Mouse (Mus musculus) neural tube, embryonic 11.5 days (tissue): Measurements from ENCODE around the gene Sash3. TPM values are rescaled to one million over a fixed set of nuclear protein-coding genes. Genes with fewer than 3 reads are reported as not detected.

ENCODE experiments used
- ATAC-seq: fragments of 200-750 bp; cut with Nextera tagmentation; 2 replicates; pipeline ENCODE4 v1.8.0; 2017; ENCODE audit warnings: moderate number of reproducible peaks, mild to moderate bottlenecking, moderate TSS enrichment, moderate library complexity; ENCODE audit not compliant: insufficient read depth, low FRiP score, low TSS enrichment
- DNase-seq: peaks from one replicate; pipeline ENCODE4 v3.0.0-alpha.2; 2015; ENCODE audit warnings: low spot score
- H3K27ac ChIP-seq: fragments of 300-500 bp; sonication (generic); 2 replicates; pipeline ENCODE4 v1.5.1; 2014; ENCODE audit warnings: low read depth, mild to moderate bottlenecking, low read length
- H3K27me3 ChIP-seq: fragments of 300-500 bp; sonication (generic); 2 replicates; pipeline ENCODE4 v1.6.1; 2014; ENCODE audit warnings: mild to moderate bottlenecking, low read length, mixed read lengths; ENCODE audit not compliant: control insufficient read depth, insufficient read depth
- H3K36me3 ChIP-seq: fragments of 300-500 bp; sonication (generic); 2 replicates; pipeline ENCODE4 v1.6.1; 2014; ENCODE audit warnings: mild to moderate bottlenecking, low read length, moderate library complexity, mixed read lengths; ENCODE audit not compliant: control insufficient read depth, insufficient read depth
- H3K4me1 ChIP-seq: fragments of 300-500 bp; sonication (generic); 2 replicates; pipeline ENCODE4 v1.6.1; 2014; ENCODE audit warnings: low read length, mixed read lengths; ENCODE audit not compliant: control insufficient read depth, insufficient read depth
- H3K4me2 ChIP-seq: fragments of 300-500 bp; sonication (generic); 2 replicates; pipeline ENCODE4 v1.6.1; 2014; ENCODE audit warnings: low read depth, mild to moderate bottlenecking, moderate library complexity
- H3K4me3 ChIP-seq: fragments of 300-500 bp; sonication (generic); 2 replicates; pipeline ENCODE4 v1.5.1; 2014; ENCODE audit warnings: low read depth, low read length
- H3K9ac ChIP-seq: fragments of 300-500 bp; sonication (generic); 2 replicates; pipeline ENCODE4 v1.6.1; 2014; ENCODE audit warnings: mild to moderate bottlenecking, low read length
- H3K9me3 ChIP-seq: fragments of 300-500 bp; sonication (generic); 2 replicates; pipeline ENCODE4 v1.6.1; 2016; ENCODE audit warnings: low read length; ENCODE audit not compliant: control insufficient read depth
- WGBS: fragments of 180-500 bp; shearing (Covaris S2); extraction: QIAGEN DNeasy Blood & Tissue Kit; methylation state at CpG from one replicate; pipeline ENCODE4 v1.1.7; 2014; 5-methylcytosine and 5-hydroxymethylcytosine counted together
- polyA plus RNA-seq: library from polyadenylated mRNA; unstranded; fragments of >200 nt; fragmentation: Nextera tagmentation; extraction: Ambion mirVana; gene quantifications from 2 replicates; pipeline ENCODE4 v1.2.1, GENCODE M21; 2014

Gene Sash3
- 1.2 and 2.0 TPM in 2 replicates for polyA plus RNA-seq

DNA sequence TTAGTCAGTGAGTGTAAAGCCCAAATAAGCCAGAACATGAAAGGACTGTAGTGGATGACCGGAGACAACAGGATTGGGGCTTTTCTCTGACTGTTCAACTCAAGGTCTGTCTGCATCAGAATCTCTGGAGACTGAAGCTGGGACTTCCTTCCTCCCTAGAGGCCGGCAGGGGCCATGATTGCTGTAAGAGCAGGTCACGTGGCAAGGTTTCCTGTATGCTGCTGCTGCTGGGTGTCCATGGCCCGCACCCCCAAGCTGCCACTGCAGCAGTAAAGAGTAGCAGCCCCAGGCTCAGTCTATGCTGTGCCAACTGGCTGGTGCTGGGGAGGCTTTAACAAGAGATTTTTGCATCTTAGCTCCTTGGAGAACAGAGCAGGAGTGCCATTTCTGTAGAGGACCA is at the start of gene Sash3:
TSS of gene Sash3 (plus strand) at position 175 of the 400 bp plus-strand sequence.
- 92% methylated on average over 4 of the region's 4 CpGs for WGBS
- H3K4me2 ChIP-seq: no peak within 1 kb of the TSS
- no peaks in the 10 kb centered on the region for H3K27me3 ChIP-seq
- H3K27ac ChIP-seq: no peak within 1 kb of the TSS
- no peak within 1 kb of the TSS for H3K9ac ChIP-seq
- ATAC-seq (no peak), DNase-seq (no peak)
- no peak within 1 kb of the TSS for H3K4me3 ChIP-seq
- H3K4me1 ChIP-seq: no peaks in the 10 kb centered on the region
- no peaks in the 10 kb centered on the region for H3K36me3 ChIP-seq
- no peaks in the 10 kb centered on the region for H3K9me3 ChIP-seq

GRCm38 (mm10) chrX:48096580-48096979 is 49.7 kb upstream of the Sash3 start:
- Histone ChIP-seq H3K9me3 (no peaks in the 10 kb centered on the region), H3K27me3 (no peaks in the 10 kb centered on the region), H3K4me1 (no peaks in the 10 kb centered on the region), H3K27ac (no peak overlapping the region), H3K9ac (no peak overlapping the region), H3K4me2 (no peak overlapping the region), H3K4me3 (no peak overlapping the region), H3K36me3 (no peaks in the 10 kb centered on the region)
- ATAC-seq: no peak
- WGBS: 45% methylated on average over 8 of the region's 8 CpGs
- no peak for DNase-seq

DNA sequence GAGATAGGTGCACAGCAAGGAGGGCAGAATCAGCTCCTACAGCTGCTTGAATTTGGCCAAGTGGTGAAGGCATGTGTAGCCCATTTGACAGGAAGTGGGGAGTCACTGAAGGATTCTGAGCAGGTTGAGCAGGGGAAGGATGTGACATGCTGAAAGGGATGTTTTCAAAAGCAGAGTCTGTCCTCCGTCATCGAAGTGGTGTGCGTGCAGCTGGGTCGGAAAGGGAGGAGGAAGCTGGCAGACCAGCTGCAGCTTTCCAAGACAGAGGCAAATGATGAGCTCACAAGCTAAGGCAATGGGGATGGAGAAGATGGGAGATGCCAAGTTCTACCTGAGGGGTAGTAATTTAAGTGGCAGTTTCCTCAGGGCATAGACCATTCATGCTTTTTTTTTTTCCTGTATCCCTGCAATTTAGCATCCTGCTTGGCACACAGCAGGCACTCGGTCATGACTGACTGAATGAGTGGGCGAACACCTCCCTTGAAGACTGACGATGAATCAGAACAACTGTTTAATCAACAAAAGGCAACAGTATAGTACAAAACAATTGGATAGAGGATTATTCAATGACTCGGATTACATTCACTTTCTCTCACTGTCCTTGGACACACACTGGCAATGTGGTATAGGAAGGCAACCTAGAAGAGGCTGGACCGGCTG is 47.6 kb upstream of the Sash3 start:
- no peak overlapping the region for H3K9ac ChIP-seq
- H3K27me3 ChIP-seq: no peaks in the 10 kb centered on the region
- H3K27ac ChIP-seq: no peak overlapping the region
- DNase-seq (no peak), ATAC-seq (no peak)
- H3K9me3 ChIP-seq: no peaks in the 10 kb centered on the region
- no peak overlapping the region for H3K4me3 ChIP-seq
- 80% methylated on average over 9 of the region's 9 CpGs for WGBS
- no peaks in the 10 kb centered on the region for H3K36me3 ChIP-seq
- no peak overlapping the region for H3K4me2 ChIP-seq
- H3K4me1 ChIP-seq: no peaks in the 10 kb centered on the region

GRCm38 (mm10) chrX:48099871-48100270 is 46.4 kb upstream of the Sash3 start:
- no peaks in the 10 kb centered on the region for H3K36me3 ChIP-seq
- DNase-seq (no peak), ATAC-seq (no peak)
- 56% methylated on average over 1 of the region's 1 CpGs for WGBS
- no peak overlapping the region for H3K4me2 ChIP-seq
- H3K27ac ChIP-seq: no peak overlapping the region
- no peaks in the 10 kb centered on the region for H3K27me3 ChIP-seq
- H3K4me1 ChIP-seq: no peaks in the 10 kb centered on the region
- no peak overlapping the region for H3K9ac ChIP-seq
- no peaks in the 10 kb centered on the region for H3K9me3 ChIP-seq
- no peak overlapping the region for H3K4me3 ChIP-seq

GRCm38 (mm10) chrX:48103256-48103655 is 43.0 kb upstream of the Sash3 start:
- no peak overlapping the region for H3K4me2 ChIP-seq
- H3K36me3 ChIP-seq: no peaks in the 10 kb centered on the region
- no peaks in the 10 kb centered on the region for H3K4me1 ChIP-seq
- 85% methylated on average over 3 of the region's 3 CpGs for WGBS
- no peaks in the 10 kb centered on the region for H3K27me3 ChIP-seq
- ATAC-seq: no peak
- no peak overlapping the region for H3K27ac ChIP-seq
- no peaks in the 10 kb centered on the region for H3K9me3 ChIP-seq
- H3K9ac ChIP-seq: no peak overlapping the region
- no peak overlapping the region for H3K4me3 ChIP-seq
- no peak for DNase-seq

DNA sequence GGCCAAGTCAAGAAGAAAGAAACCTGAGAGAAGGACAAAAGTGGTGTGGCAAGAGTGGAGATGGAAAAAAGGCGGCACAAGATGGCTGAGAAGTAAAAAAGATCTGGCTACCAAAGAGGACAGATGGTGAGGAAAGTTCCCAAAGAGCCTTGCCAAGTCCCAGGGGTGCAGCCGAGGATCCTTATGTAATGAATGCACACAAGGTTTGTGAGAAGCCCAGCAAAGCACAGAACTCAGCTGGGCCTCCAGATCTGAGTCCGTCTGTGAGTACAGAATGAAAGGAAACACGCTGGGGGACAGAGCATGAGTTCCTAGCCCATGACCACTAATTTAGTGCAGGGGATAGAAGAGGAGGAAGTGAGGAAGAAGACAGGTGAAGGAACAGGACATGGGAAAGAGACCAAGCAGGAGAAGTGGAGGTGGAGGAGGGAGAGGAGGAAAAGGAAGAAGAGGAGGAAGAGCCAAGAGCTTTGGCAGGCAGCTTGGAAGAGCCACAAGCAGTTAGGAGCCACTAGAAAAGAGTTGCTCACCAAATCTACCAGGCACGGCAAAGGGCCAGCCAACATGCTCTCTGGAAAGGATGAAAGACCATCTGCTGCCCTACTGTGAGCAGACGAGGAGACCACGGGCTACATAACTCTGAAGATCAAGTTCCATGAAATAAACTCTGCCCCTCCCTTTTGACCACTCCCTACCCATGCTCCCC is 41.3 kb upstream of the Sash3 start:
- Histone ChIP-seq H3K4me1 (no peaks in the 10 kb centered on the region), H3K27me3 (no peaks in the 10 kb centered on the region), H3K36me3 (no peaks in the 10 kb centered on the region), H3K4me3 (no peak overlapping the region), H3K9ac (no peak overlapping the region), H3K9me3 (no peaks in the 10 kb centered on the region), H3K4me2 (no peak overlapping the region), H3K27ac (no peak overlapping the region)
- WGBS: 75% methylated on average over 7 of the region's 7 CpGs
- ATAC-seq (no peak), DNase-seq (no peak)

DNA sequence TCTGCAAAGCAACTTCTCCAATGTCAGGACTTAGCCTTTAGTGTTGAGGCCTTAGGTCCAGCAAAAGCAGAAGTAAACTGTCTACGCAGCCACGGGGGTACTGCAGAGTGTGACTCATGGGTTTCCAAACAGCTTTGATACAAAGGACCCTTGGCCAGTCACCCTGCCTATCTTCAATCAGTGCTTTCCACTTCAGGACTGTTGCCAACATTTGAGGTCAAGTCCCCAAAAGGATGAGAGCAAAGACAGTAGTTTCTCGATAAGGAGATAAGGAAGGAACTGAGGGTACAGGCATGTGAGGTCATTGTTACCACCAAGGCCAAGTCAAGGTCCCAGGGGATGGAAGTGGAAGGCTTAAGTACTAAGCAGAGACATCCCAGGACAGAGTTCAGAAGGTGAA is 40.0 kb upstream of the Sash3 start:
- no peaks in the 10 kb centered on the region for H3K9me3 ChIP-seq
- no peaks in the 10 kb centered on the region for H3K27me3 ChIP-seq
- no peak overlapping the region for H3K9ac ChIP-seq
- DNase-seq: no peak
- H3K27ac ChIP-seq: no peak overlapping the region
- H3K36me3 ChIP-seq: no peaks in the 10 kb centered on the region
- no peak overlapping the region for H3K4me3 ChIP-seq
- no peak for ATAC-seq
- H3K4me1 ChIP-seq: no peaks in the 10 kb centered on the region
- 86% methylated on average over 3 of the region's 3 CpGs for WGBS
- no peak overlapping the region for H3K4me2 ChIP-seq

GRCm38 (mm10) chrX:48108394-48109315 is 37.6 kb upstream of the Sash3 start, which contains the start of gene Xpnpep2:
Gene Xpnpep2 (plus strand): TSS chrX:48108725.
- no peaks in the 10 kb centered on the region for H3K4me1 ChIP-seq
- no peak within 1 kb of the TSS for H3K4me2 ChIP-seq
- no peaks in the 10 kb centered on the region for H3K36me3 ChIP-seq
- no peaks in the 10 kb centered on the region for H3K27me3 ChIP-seq
- H3K4me3 ChIP-seq: no peak within 1 kb of the TSS
- no peak within 1 kb of the TSS for H3K27ac ChIP-seq
- ATAC-seq: no peak
- no peak within 1 kb of the TSS for H3K9ac ChIP-seq
- no peak for DNase-seq
- WGBS: 61% methylated on average over 6 of the region's 6 CpGs
- no peaks in the 10 kb centered on the region for H3K9me3 ChIP-seq
